Mouse (Mus musculus): ENCODE measurements around the gene Rsu1. TPM values are rescaled to one million over a fixed set of nuclear protein-coding genes. Genes with fewer than 3 reads are reported as not detected.

Gene Rsu1
- total and polyA plus RNA-seq, 3 experiments, result 39.1 to 86.1 (median 73.5) TPM

GRCm38 (mm10) chr2:13060426-13061170 lies 210.6 kb downstream of the Rsu1 start:
- no peak for DNase-seq

GRCm38 (mm10) chr2:13048649-13049048 lies 222.6 kb downstream of the Rsu1 start:
- no peak for DNase-seq

GRCm38 (mm10) chr2:13044555-13044954 lies 226.7 kb downstream of the Rsu1 start:
- no peak for DNase-seq

GRCm38 (mm10) chr2:13039785-13040184 lies 231.4 kb downstream of the Rsu1 start:
- DNase-seq, result no peak

- no peak for DNase-seq
These were observed 232.4 kb downstream of the Rsu1 start for GRCm38 (mm10) chr2:13038772-13039171.

Other genes starting within 250 kb of the Rsu1 start
- gene Cubn, start 220.4 kb upstream of the Rsu1 start, total RNA-seq (2021), result under 1 TPM; 0.06 to 0.38 TPM
- gene Cubn, start 220.4 kb upstream of the Rsu1 start, polyA plus RNA-seq (2012; rRNA removed), result 0.01 TPM in 2 replicates